Mouse (Mus musculus): ENCODE measurements at regions not wholly inside any gene's neighbourhood (a gene's known extent, or its start where the extent isn't known, plus 50 kb on each side); places are given as distances from the start of the nearest gene placed in this dataset.

- no peak for TF ChIP-seq HCFC1 (IDR thresholded peaks at IDR 0.05; ENCODE audit: low read depth, low read length)
- no peak for TF ChIP-seq ZMIZ1 (IDR thresholded peaks at IDR 0.05; ENCODE audit: low read depth, low read length)
- no peak for TF ChIP-seq EP300 (IDR thresholded peaks at IDR 0.05; ENCODE audit: low read length)
- TF ChIP-seq POLR2A (IDR thresholded peaks at IDR 0.05; ENCODE audit: low read depth, low read length): no peak
- no peak for TF ChIP-seq CTCF (conservative IDR thresholded peaks at IDR 0.05 in 1 of 2, IDR thresholded peaks at IDR 0.05 in 1 of 2; ENCODE audit: low read depth in 2 of 2, low read length in 2 of 2)
- TF ChIP-seq NELFE (IDR thresholded peaks at IDR 0.05; ENCODE audit: low read depth, low read length): no peak
- no peak for TF ChIP-seq RAD21 (IDR thresholded peaks at IDR 0.05; ENCODE audit: low read depth, low read length)
- no peak for TF ChIP-seq RCOR1 (conservative IDR thresholded peaks at IDR 0.05; ENCODE audit: low read depth, low read length)
- no peak for TF ChIP-seq MAX (IDR thresholded peaks at IDR 0.05; ENCODE audit: low read length)
- TF ChIP-seq SIN3A (IDR thresholded peaks at IDR 0.05; ENCODE audit: low read length): no peak
- TF ChIP-seq MAZ (IDR thresholded peaks at IDR 0.05; ENCODE audit: low read depth, low read length): no peak
- no peak for TF ChIP-seq CHD2 (IDR thresholded peaks at IDR 0.05; ENCODE audit: low read length)
These were observed 198.9 kb downstream of the Gm9195 start for GRCm38 (mm10) chr14:72292656-72293299.
